Mouse (Mus musculus) hindbrain, postnatal 0 days (tissue): Measurements from ENCODE around the gene Slfn8. TPM values are rescaled to one million over a fixed set of nuclear protein-coding genes. Genes with fewer than 3 reads are reported as not detected.

ENCODE experiments used
- ATAC-seq: fragments of 200-750 bp; cut with Nextera tagmentation; 2 replicates; pipeline ENCODE4 v1.8.0; 2017; ENCODE audit warnings: mild to moderate bottlenecking, moderate TSS enrichment, moderate library complexity
- DNase-seq: peaks from one replicate; pipeline ENCODE4 v3.0.0-alpha.2; 2015; ENCODE audit warnings: low spot score
- H3K27ac ChIP-seq: fragments of 300-500 bp; sonication (generic); 2 replicates; pipeline ENCODE4 v1.5.1; 2014; ENCODE audit warnings: mild to moderate bottlenecking
- H3K27me3 ChIP-seq: fragments of 300-500 bp; sonication (generic); 2 replicates; pipeline ENCODE4 v1.6.1; 2014; ENCODE audit warnings: low read length, mixed read lengths; ENCODE audit not compliant: insufficient read depth
- H3K36me3 ChIP-seq: fragments of 300-500 bp; sonication (generic); 2 replicates; pipeline ENCODE4 v1.6.1; 2014; ENCODE audit warnings: low read length, mixed read lengths; ENCODE audit not compliant: insufficient read depth
- H3K4me1 ChIP-seq: fragments of 300-500 bp; sonication (generic); 2 replicates; pipeline ENCODE4 v1.6.1; 2014; ENCODE audit warnings: antibody characterized with exemption, low read length, mixed read lengths; ENCODE audit not compliant: insufficient read depth
- H3K4me2 ChIP-seq: fragments of 300-500 bp; sonication (generic); 2 replicates; pipeline ENCODE4 v1.6.1; 2014; ENCODE audit warnings: low read depth, mild to moderate bottlenecking, low read length, moderate library complexity, mixed read lengths
- H3K4me3 ChIP-seq: fragments of 300-500 bp; sonication (generic); 2 replicates; pipeline ENCODE4 v1.5.1; 2014; ENCODE audit warnings: low read length
- H3K9ac ChIP-seq: fragments of 300-500 bp; sonication (generic); replicated peaks from 2 replicates; pipeline ENCODE4 v1.6.1; 2014; ENCODE audit warnings: mild to moderate bottlenecking, low read length, moderate library complexity, mixed read lengths
- H3K9me3 ChIP-seq: fragments of 300-500 bp; sonication (generic); 2 replicates; pipeline ENCODE4 v1.6.1; 2016; ENCODE audit warnings: low read length, mixed read lengths
- CTCF ChIP-seq: IDR thresholded peaks from 2 replicates; pipeline ENCODE4 v1.5.1; 2016; ENCODE audit warnings: antibody characterized with exemption, control low read depth, low read depth
- WGBS: fragments of 180-500 bp; shearing (Covaris S2); extraction: QIAGEN DNeasy Blood & Tissue Kit; methylation state at CpG from one replicate; pipeline ENCODE4 v1.1.7; 2014; 5-methylcytosine and 5-hydroxymethylcytosine counted together
- polyA plus RNA-seq: library from polyadenylated mRNA; unstranded; fragments of >200 nt; fragmentation: Nextera tagmentation; extraction: Ambion mirVana; gene quantifications from 2 replicates; pipeline ENCODE4 v1.2.1, GENCODE M21; 2015
- total RNA-seq: library from RNA; depleted of rRNA; stranded (reverse); fragments of >200 nt; gene quantifications from 2 replicates; pipeline ENCODE4 v1.2.3, GENCODE M21; 2014; rRNA removed

Gene Slfn8
- total RNA-seq (0.42 and 0.83 TPM in 2 replicates), polyA plus RNA-seq (0.21 and 0.25 TPM in 2 replicates)

- no peaks in the 10 kb centered on the region for H3K36me3 ChIP-seq
- no peak within 1 kb of the TSS for H3K4me3 ChIP-seq
- no peaks in the 10 kb centered on the region for H3K9me3 ChIP-seq
- no peak within 1 kb of the TSS for H3K27ac ChIP-seq
- 68% methylated on average over 5 of the region's 5 CpGs for WGBS
- no peak for ATAC-seq
- H3K27me3 ChIP-seq: no peaks in the 10 kb centered on the region
- H3K4me2 ChIP-seq: no peak within 1 kb of the TSS
- no peaks in the 10 kb centered on the region for H3K4me1 ChIP-seq
- no peak for TF ChIP-seq CTCF
- peak; percentile 10 for DNase-seq
- H3K9ac ChIP-seq: no peak within 1 kb of the TSS
Observed at GRCm38 (mm10) chr11:83020621-83021020, at the start of gene Slfn8. Gene Slfn8 (minus strand): TSS chr11:83020810.

GRCm38 (mm10) chr11:83067982-83068694, 47.5 kb upstream of the Slfn8 start:
- H3K9ac ChIP-seq: no peak overlapping the region
- no peak overlapping the region for H3K27ac ChIP-seq
- no peak for DNase-seq
- H3K36me3 ChIP-seq: no peaks in the 10 kb centered on the region
- TF ChIP-seq CTCF: 0 out of 2 replicates have a peak, but pooled peaks have one; percentile 12
- no peaks in the 10 kb centered on the region for H3K27me3 ChIP-seq
- no peak overlapping the region for H3K4me2 ChIP-seq
- WGBS: 79% methylated on average over 4 of the region's 4 CpGs
- no peak overlapping the region for H3K4me3 ChIP-seq
- H3K9me3 ChIP-seq: no peaks in the 10 kb centered on the region
- H3K4me1 ChIP-seq: no peaks in the 10 kb centered on the region
- no peak for ATAC-seq

- Histone ChIP-seq H3K27me3 (no peaks in the 10 kb centered on the region), H3K36me3 (no peaks in the 10 kb centered on the region), H3K4me1 (no peaks in the 10 kb centered on the region), H3K4me2 (no peak overlapping the region), H3K27ac (no peak overlapping the region), H3K9me3 (no peaks in the 10 kb centered on the region), H3K9ac (no peak overlapping the region), H3K4me3 (no peak overlapping the region)
- DNase-seq (peak; percentile 54), ATAC-seq (no peak; the same call in 1 of the 2 replicates)
- 43% methylated on average over 11 of the region's 11 CpGs for WGBS
- TF ChIP-seq CTCF: no peak
Observed at GRCm38 (mm10) chr11:83066640-83067531, 46.3 kb upstream of the Slfn8 start.

GRCm38 (mm10) chr11:83065441-83066344, 45.1 kb upstream of the Slfn8 start:
- H3K36me3 ChIP-seq: no peaks in the 10 kb centered on the region
- H3K9ac ChIP-seq: no peak overlapping the region
- no peak overlapping the region for H3K4me3 ChIP-seq
- WGBS: 27% methylated on average over 6 of the region's 6 CpGs
- no peak overlapping the region for H3K27ac ChIP-seq
- no peak overlapping the region for H3K4me2 ChIP-seq
- H3K27me3 ChIP-seq: no peaks in the 10 kb centered on the region
- DNase-seq (no peak), ATAC-seq (no peak)
- no peaks in the 10 kb centered on the region for H3K9me3 ChIP-seq
- TF ChIP-seq CTCF: no peak
- no peaks in the 10 kb centered on the region for H3K4me1 ChIP-seq

GRCm38 (mm10) chr11:83064946-83065345, 44.3 kb upstream of the Slfn8 start, which contains the start of gene Slfn2:
Gene Slfn2 (plus strand): TSS chr11:83065112.
- no peak within 1 kb of the TSS for H3K9ac ChIP-seq
- H3K4me2 ChIP-seq: no peak within 1 kb of the TSS
- DNase-seq (peak; percentile 4), ATAC-seq (no peak)
- no peaks in the 10 kb centered on the region for H3K27me3 ChIP-seq
- no peak within 1 kb of the TSS for H3K27ac ChIP-seq
- no peak within 1 kb of the TSS for H3K4me3 ChIP-seq
- TF ChIP-seq CTCF: no peak
- no peaks in the 10 kb centered on the region for H3K4me1 ChIP-seq
- H3K36me3 ChIP-seq: no peaks in the 10 kb centered on the region
- no peaks in the 10 kb centered on the region for H3K9me3 ChIP-seq
- 85% methylated on average over 2 of the region's 2 CpGs for WGBS

- no peak for TF ChIP-seq CTCF
- DNase-seq (no peak), ATAC-seq (no peak)
- whole genome bisulfite sequencing: 63% methylated on average over 3 of the region's 3 CpGs
- Histone ChIP-seq H3K27ac (no peak overlapping the region), H3K9ac (no peak overlapping the region), H3K9me3 (no peaks in the 10 kb centered on the region), H3K4me3 (no peak overlapping the region), H3K27me3 (no peaks in the 10 kb centered on the region), H3K4me1 (no peaks in the 10 kb centered on the region), H3K36me3 (no peaks in the 10 kb centered on the region), H3K4me2 (no peak overlapping the region)
Observed at GRCm38 (mm10) chr11:83063941-83064349, 43.3 kb upstream of the Slfn8 start.
